8 mouse cellular contexts compared by ENCODE assay signal in the genomic region with DNA sequence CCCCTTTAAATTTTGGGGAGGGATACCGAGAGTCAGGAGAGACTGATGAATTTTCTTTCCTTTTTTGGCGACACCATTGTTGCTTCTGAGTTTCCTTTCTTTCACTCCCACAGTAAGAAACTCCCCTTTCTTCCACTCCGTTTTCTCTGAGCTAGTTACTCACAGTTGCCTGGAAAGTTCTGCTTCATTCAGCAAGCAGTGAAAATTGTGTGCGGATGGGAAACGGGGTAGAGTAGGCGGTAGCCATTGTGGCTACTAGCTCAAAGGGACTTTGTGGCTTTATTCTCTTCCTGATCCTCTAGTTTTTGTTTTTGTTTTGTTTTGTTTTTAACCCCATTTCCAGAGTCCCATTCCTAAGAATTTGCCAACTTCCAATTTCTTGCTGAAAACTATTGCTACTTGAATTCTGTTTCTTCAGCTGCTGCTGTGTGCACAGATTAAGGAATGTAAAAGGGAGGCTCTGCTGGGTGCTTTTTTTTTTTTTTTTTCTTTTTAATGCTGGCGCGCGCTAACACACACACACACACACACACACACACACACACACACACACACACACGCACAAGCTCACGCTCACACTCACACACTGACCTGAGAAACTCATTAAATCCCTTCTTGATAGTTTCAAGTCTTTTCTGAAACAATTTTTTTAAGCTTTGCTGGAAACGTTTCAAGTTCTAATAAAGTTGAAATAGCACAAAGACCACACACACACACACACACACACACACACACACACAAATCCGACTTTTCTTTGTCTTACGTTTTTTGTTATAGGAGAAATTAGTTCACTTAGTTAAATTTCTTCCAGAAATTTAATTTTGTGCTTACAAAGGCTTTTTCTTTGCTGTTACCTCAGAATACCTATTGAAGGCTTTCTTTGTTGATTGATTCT. TPM values are rescaled to one million over a fixed set of nuclear protein-coding genes. Genes with fewer than 3 reads are reported as not detected.
DNase-seq lines count a peak whose midpoint lies in the region; ATAC-seq and TF ChIP-seq lines count a peak whose summit lies in the region.

No protein-coding gene starts in this region.

- peak; percentile 36; the same call in 1 of the 2 replicates for ATAC-seq in forebrain, embryonic 11.5 days (replicated peaks; ENCODE audit: low FRiP score)
- ATAC-seq in intestine, postnatal 0 days = no peak
- ATAC-seq in neural tube, embryonic 14.5 days (ENCODE audit: low read depth) = no peak

- H3K27ac ChIP-seq in forebrain, embryonic 11.5 days (ENCODE audit: low read depth, low read length) = peak overlapping the region; percentile 82
- no peak overlapping the region for H3K27ac ChIP-seq in intestine, postnatal 0 days (ENCODE audit: low read depth, low read length)
- H3K27ac ChIP-seq in neural tube, embryonic 14.5 days (ENCODE audit: low read depth, low read length) = no peak overlapping the region

- peak; percentile 4 for DNase-seq in adrenal gland, postnatal 10 days
- no peak for DNase-seq in adrenal gland, adult 8-10 months
- peak; percentile 39 for DNase-seq in 3134 (ENCODE audit: extremely low read depth, insufficient read length, low spot score)
- DNase-seq in forebrain, embryonic 11.5 days (ENCODE audit: low spot score) = peak; percentile 52
- DNase-seq in gastrocnemius, adult 18-20 months (ENCODE audit: low spot score) = no peak
- no peak for DNase-seq in frontal cortex, postnatal 25 days (ENCODE audit: low spot score in 2 of 2)

- peak overlapping the region; percentile 69 for H3K9ac ChIP-seq in forebrain, embryonic 11.5 days (ENCODE audit: low read length)
- H3K9ac ChIP-seq in intestine, postnatal 0 days (ENCODE audit: low read depth, low read length) = no peak overlapping the region
- H3K9ac ChIP-seq in neural tube, embryonic 14.5 days (replicated peaks; ENCODE audit: low read depth, low read length) = peak overlapping the region; percentile 60; the same call in 1 of the 2 replicates

- H3K4me3 ChIP-seq in forebrain, embryonic 11.5 days (ENCODE audit: low read depth, low read length) = peak overlapping the region; percentile 58
- H3K4me3 ChIP-seq in intestine, postnatal 0 days (ENCODE audit: low read depth, low read length) = peak overlapping the region; percentile 53
- H3K4me3 ChIP-seq in neural tube, embryonic 14.5 days (ENCODE audit: low read depth, low read length) = peak overlapping the region; percentile 57

- no peaks in the 10 kb centered on the region for H3K4me1 ChIP-seq in forebrain, embryonic 11.5 days (replicated peaks; ENCODE audit: control insufficient read depth, insufficient read depth, low read length)
- H3K4me1 ChIP-seq in intestine, postnatal 0 days (replicated peaks; ENCODE audit: control insufficient read depth, insufficient read depth, low read length) = no peaks in the 10 kb centered on the region
- no peaks in the 10 kb centered on the region for H3K4me1 ChIP-seq in neural tube, embryonic 14.5 days (ENCODE audit: control insufficient read depth, insufficient read depth, low read length)

- H3K9me3 ChIP-seq in forebrain, embryonic 11.5 days (ENCODE audit: control insufficient read depth, low read length) = no peaks in the 10 kb centered on the region
- no peaks in the 10 kb centered on the region for H3K9me3 ChIP-seq in intestine, postnatal 0 days (ENCODE audit: control insufficient read depth)
- no peaks in the 10 kb centered on the region for H3K9me3 ChIP-seq in neural tube, embryonic 14.5 days (ENCODE audit: control insufficient read depth, low read length)

- 19% methylated on average over 11 of the region's 14 CpGs for WGBS in forebrain, embryonic 11.5 days
- 14% methylated on average over 14 of the region's 14 CpGs for WGBS in intestine, postnatal 0 days
- 11% methylated on average over 14 of the region's 14 CpGs for WGBS in neural tube, embryonic 14.5 days

- H3K36me3 ChIP-seq in forebrain, embryonic 11.5 days (ENCODE audit: control insufficient read depth, insufficient read depth, low read length) = no peaks in the 10 kb centered on the region
- no peaks in the 10 kb centered on the region for H3K36me3 ChIP-seq in intestine, postnatal 0 days (ENCODE audit: control insufficient read depth, insufficient read depth)
- no peaks in the 10 kb centered on the region for H3K36me3 ChIP-seq in neural tube, embryonic 14.5 days (ENCODE audit: control insufficient read depth, insufficient read depth, low read length)

- H3K27me3 ChIP-seq in forebrain, embryonic 11.5 days (ENCODE audit: control insufficient read depth, insufficient read depth, low read length) = no peaks in the 10 kb centered on the region
- H3K27me3 ChIP-seq in intestine, postnatal 0 days (replicated peaks; ENCODE audit: control insufficient read depth, insufficient read depth, low read length) = no peaks in the 10 kb centered on the region
- H3K27me3 ChIP-seq in neural tube, embryonic 14.5 days (ENCODE audit: control insufficient read depth, insufficient read depth, low read length) = no peaks in the 10 kb centered on the region

- no peak for TF ChIP-seq CTCF in intestine, postnatal 0 days (IDR thresholded peaks at IDR 0.05; ENCODE audit: low read depth)

- H3K4me2 ChIP-seq in forebrain, embryonic 11.5 days (ENCODE audit: low read depth, low read length, severe bottlenecking) = peak overlapping the region; percentile 42; the same call in 1 of the 2 replicates
- peak overlapping the region; percentile 76 for H3K4me2 ChIP-seq in intestine, postnatal 0 days (replicated peaks; ENCODE audit: low read depth)
- H3K4me2 ChIP-seq in neural tube, embryonic 14.5 days (ENCODE audit: low read depth, low read length) = peak overlapping the region; percentile 50

RNA-seq across cellular contexts. Expression of a gene that starts 1.5 kb away (rescaled TPM):
- total RNA-seq in adrenal gland, postnatal 10 days (2021) = 10 to 100 TPM; 17.6 to 22.1 TPM
- total RNA-seq in adrenal gland, adult 8-10 months (2022) = 10 to 100 TPM; 28.0 to 29.7 (median 28.9) TPM
- 60.3 and 65.1 TPM in 2 replicates for polyA plus RNA-seq in forebrain, embryonic 11.5 days (2014; fragmentation: Nextera tagmentation; extraction: Ambion mirVana)
- polyA plus RNA-seq in intestine, postnatal 0 days (2015; fragmentation: Nextera tagmentation; extraction: Ambion mirVana) = 7.7 and 8.4 TPM in 2 replicates
- polyA plus RNA-seq in neural tube, embryonic 14.5 days (2014; fragmentation: Nextera tagmentation; extraction: Ambion mirVana) = 24.9 and 28.2 TPM in 2 replicates
- 1 to 10 TPM; 6.6 to 7.6 TPM for total RNA-seq in gastrocnemius, adult 18-20 months (2021)

Comparison
In these comparisons a context has a peak if more than half of its experiments do, and no peak if none do; other contexts are left out.
1. DNase-seq: peak in adrenal gland, postnatal 10 days (single experiment), 3134 (single experiment) and forebrain, embryonic 11.5 days (single experiment); none in adrenal gland, adult 8-10 months (single experiment), gastrocnemius, adult 18-20 months (single experiment) and frontal cortex, postnatal 25 days (0 of 2).
2. Peak in every context shown above with its lines, with median percentiles within 50 percentile points of each other: H3K4me2 ChIP-seq and H3K4me3 ChIP-seq.